Mouse (Mus musculus) lung, postnatal 14 days (tissue): ENCODE results near the gene Gpr176.

Source experiments
- DNase-seq: peaks from one replicate; pipeline ENCODE4 v3.0.0; 2021

Gpr176 gene

DNA sequence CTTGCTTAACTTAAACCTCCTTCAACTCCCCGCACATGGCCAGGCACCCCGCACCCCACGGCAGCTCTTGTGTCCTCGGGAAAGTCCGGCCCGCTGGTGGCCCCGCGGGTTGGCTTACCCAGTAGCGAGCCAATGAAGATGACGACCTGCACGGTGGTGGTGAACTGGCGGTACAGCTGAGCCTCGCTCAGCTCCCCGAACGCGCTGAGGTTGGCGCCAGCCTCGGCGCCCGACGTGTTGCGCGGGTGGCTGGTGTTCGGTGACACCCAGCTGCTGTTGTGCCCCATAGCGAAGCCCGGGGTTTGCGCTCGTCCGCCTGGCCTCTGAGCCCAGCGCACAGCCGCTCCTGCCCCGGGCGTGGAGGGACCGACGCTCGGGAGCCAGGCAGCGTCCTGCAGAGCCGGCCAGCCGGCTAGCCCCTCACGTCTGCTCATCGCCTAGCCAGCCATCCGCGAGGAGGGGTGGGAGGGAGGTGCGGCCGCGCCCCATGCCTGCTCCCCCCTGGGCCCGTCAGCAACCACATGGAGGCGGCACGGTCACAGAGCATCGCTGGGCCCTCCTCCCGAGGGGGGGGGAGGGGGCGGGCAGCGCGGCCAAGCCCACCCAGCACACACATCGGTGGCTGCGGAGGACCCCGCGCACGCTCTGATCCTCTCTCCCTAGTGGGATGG is at the start of gene Gpr176:
Gene Gpr176, minus strand, starts transcription at position 519 of the 671 bp plus-strand sequence.
- DNase-seq, result peak; percentile 16

DNA sequence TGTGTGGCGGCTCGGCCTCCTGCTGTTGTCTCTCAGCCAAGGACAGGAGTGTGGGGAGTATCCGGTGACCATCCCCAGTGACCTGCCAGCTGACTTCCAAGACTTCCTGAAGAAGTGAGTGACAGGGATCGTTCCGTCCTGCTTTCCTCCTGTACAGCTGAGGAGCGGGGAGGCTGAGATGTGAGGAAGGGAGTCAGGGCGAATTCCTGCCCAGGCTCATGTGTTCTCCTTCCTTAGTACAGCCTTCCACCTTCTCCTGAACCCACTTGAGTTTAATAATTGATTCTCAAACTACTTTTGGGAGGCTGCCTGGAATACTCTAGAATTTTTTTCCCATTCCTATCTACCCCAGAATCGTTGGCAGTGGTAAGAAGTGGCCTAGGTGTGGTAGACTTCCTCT is 49.2 kb upstream of the Gpr176 start:
- peak; percentile 19 for DNase-seq

DNA sequence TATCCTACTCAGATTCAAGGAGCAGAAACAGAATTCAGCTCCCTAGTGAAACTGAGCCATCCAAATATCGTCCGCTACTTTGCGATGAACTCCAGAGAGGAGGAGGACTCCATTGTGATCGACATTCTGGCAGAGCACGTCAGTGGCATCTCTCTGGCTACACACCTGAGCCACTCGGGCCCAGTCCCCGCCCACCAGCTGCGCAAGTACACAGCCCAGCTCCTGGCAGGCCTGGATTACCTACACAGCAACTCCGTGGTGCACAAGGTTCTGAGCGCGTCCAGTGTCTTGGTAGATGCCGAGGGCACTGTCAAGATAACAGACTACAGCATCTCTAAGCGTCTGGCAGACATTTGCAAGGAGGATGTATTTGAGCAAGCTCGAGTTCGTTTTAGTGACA is 48.7 kb upstream of the Gpr176 start:
- peak; percentile 19 for DNase-seq

DNA sequence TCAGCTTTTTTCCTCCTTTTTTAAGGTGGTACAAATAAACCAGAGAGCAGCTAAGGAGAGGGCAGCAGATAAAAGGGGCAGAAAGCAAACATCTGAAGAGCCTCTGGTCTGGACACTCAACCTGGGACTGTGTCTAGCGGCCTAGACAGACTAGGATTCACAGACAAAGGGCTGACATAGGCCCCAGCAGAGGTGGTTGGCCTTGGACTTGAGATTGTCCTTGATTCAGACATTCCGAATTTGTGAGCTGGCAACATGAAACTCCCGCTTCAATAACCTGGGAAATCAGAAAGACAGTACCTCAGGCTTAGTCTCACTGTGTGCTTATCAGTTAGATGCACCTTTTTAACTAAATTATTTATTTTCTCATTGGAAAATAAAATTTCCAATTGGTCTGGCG is 44.9 kb upstream of the Gpr176 start:
- no peak for DNase-seq

DNA sequence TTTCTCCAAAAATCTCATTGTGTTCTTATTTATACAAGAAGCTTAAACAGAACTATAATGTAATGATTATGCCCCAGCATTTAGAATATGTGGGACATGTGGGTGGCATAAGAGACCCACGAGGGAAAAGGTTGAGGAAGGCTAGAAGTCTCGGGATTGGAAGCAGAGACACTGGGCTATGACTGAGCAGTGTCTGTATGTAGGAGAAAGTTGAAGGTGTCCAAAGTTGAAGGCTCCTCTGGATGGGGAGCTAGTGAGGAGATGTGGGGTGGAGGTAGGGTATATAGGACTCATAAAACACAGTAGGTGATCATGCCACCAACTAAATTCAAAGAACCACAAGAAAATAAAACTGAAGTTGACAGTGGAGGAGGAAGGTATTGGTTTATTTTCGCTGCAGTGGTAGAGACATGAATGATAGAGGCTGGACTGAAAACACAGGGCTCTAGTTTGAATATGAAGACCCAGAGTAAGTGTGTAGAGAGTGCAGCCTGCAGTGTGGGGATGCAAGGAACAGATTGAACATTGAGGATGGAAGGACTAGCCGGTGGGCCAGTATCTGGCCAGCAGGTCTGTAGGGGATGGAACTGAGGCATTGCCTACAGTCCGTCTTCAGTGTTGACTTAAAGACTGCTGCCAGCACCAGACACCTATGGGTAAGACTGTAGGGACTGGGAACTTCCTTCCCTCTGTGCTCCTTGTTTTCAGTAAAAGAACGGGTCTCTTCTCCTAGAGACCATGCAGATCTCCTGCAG is 42.6 kb upstream of the Gpr176 start:
- DNase-seq, result no peak

DNA sequence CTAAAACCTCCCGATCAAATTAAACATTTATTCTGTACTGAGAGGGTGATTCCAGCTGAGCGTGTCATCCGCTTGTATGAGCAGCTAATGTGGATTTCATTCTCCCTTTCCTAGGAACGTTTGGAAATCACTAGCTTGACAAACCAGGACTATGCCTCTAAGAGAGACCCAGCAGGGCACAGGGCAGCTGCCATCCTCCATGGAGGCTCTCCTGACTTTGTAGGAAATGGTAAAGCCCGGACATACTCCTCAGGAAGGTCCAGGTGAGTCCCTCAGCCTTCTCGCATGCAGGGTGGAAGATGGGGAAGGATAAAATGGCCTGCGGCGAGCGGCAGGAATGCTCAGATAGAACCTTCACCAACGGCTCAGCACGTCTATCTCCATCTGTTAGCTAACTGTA is 39.6 kb upstream of the Gpr176 start:
- no peak for DNase-seq

DNA sequence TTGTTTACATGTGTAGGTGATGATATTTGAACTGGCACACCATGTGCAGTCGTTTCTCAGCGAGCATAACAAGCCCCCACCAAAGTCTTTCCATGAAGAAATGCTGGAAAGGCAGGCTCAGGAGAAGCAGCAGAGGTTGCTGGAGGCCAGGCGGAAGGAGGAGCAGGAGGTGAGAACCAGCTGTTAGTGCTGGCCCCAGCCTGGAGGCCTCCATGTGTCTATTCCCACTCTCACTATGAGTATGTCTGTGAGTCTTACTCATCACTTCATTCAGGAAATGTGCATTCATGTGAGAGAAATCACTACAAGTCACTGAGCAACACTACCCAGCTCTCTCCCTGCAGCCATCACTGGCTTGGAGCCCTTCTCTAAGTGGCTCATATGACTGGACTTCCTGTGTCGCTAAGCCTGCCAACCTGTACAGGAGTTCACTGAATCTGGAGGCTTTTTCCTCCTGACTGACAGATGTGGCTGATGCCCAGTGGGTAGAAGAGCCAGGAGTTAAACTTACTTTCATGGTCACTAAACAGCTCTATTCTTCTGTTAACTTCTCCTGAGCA is 35.2 kb upstream of the Gpr176 start:
- no peak for DNase-seq

DNA sequence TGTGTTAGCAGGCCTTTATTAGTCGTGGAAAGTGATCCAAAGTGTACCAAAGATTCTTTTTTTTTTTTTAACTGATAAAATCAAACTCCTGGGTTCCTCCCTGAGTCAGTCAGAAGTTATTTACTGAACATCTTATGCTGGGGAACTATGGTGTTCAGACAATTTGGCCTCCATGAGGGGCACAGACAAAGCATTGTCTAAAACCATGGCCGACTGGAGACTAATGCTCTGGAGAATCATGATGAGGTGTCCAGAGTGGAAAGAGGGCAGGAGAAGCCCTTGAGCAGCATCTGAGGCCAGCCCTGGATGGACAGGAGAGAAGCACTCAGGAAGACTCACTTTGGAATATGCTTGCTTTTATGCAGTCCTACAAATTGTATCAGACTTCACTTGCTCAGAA is 33.6 kb upstream of the Gpr176 start:
- no peak for DNase-seq

DNA sequence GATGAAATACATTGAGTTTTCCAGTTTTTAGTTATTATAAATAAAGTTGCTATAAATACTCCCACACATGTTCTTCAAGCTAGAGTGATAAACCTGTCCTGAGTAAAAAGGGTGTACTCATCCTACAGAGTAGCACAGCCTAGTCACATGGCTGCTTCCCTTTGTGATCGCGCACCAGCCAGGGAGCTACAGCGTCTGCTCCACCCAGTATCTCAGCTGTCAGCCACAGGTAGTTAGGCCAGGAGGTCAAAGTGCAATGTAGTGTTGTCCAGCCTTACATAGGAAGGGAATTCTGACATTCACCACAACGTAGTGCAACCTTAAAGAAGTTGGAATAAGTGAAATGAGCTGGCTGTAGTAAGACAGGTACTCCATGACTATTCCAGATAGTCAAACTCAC is 32.3 kb upstream of the Gpr176 start:
- no peak for DNase-seq

DNA sequence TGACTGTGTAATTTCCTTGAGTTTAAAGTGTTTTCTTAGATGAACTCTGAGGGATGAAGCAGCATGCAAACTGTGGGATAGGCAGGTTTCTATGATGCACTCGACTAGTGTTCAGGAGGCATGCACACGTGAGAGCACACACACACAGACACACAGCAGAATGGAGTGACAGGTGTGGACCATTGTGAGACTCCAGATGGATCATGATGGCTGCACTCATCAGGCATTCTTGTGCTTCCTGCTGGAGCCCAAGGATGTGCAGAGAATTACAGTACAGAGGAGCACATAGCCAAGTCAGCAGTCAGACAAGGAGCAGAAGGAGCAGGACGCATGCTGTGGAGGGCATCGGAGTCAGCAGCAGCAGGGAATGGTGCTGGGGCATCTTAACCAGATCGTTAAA is 31.1 kb upstream of the Gpr176 start:
- no peak for DNase-seq

DNA sequence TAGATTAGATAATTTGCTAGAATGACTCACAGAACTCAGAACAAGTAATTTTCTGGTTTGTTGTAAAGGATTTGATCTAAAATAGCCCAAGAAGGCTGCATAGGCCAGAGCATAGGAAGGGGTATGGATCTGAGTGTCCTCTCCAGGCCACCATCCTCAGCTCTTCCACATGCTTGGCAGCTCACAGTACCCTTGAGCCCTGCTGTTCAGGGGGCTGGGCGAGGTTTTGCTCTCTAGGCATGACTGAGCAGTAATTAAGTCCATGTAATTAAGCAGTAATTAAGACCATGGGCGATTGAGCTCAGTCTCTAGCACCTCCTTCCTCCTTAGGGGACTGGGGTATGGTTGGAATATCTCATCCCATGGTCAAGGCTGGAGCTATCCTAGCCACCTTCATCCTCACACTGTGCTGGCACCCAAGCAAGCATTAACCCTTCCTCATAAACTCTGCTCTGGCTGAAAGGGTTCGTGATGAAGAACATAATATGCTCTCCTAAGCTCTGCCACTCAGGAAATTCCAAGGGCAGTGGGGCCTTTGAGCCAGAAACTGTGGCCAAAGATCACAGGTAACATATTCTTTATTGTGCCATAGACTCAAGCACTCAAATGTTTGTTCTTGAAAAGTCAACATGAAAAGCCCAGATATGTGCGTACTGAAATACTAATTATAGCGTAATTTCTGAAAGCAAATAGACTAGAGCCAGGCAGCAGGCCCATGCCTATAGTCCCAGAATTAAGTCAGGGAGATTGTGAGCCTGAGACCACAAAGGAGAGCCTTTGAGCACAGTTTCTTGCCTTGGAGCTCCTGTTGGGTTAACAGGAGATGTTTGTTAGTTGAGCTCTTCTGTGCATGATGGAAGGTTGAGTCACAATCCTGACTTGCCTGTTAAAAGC is 28.9 kb upstream of the Gpr176 start:
- DNase-seq, result no peak

DNA sequence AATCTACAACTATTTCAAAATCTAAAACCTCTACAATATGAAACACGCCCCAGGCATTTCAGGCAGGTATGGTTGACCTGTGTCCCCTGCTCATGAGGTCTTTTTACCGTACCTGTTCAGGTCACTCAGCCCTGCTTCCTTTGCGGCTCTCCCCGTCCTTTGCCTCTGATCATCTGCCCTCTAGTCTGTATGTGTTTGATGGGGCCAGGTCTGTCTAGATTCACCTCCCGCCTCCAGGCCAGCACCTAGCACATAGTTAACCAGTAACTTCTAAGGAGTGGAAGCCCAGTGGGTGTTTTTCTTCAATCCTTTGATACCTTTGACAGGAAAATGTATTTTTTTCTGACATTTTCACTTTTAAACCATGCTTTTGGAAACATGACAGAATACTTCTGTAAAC is 26.5 kb upstream of the Gpr176 start:
- no peak for DNase-seq

DNA sequence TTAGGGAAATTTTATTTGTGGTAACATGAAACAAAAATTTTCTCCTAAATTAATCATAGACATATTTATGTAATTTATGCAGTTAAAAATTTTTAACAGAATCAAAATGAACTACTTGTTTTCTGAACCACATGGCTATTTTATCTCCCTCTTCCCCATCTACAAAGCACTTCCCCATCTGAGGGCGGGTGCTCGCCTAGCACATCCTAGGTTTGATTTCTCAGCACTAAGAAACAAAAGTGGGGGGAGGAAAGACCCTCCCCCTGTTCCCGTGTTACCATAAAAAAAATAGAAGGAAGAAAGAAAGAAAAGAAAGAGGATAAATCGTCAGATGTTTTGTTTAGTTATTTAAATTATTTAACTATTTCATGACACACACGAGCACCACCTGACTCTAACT is 18.0 kb upstream of the Gpr176 start:
- DNase-seq, result no peak

DNA sequence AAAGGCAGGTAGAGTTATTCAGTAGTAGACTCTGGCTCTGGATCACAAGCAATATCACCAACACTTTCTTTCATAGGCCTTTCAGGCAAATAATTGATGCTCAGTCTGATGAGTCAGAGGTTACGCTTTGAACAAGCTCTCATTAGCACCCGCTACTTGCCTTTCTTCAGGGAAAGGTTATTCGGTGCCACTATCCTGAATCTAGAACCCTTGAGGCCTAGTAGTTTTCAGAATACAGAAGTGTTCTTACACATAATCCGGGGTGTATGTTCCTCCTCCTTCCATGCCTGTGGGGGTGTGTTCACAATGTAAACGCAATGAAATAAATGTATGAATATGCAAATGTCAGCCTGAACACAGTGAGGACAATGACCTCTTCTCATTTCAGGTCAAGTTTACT is 16.9 kb upstream of the Gpr176 start:
- DNase-seq, result no peak

DNA sequence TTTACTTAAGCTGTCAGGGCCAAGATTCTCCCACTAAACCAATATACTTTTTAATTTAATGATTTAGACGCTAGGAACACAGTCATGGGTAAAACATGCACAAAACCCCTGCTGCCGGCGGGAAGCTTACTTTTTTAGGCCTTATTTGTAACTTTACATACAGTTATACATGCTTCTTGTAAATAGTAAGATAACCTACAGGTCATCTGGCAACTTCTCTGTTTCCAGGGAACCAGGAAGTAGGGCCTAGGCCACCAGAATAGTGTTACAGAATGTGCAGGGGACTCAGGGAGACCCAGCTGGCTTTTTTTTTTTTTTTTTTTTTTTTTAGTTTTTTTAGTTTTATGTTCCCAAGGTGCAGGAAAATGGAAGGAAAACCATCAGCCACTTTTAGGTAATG is 16.4 kb upstream of the Gpr176 start:
- DNase-seq, result no peak

DNA sequence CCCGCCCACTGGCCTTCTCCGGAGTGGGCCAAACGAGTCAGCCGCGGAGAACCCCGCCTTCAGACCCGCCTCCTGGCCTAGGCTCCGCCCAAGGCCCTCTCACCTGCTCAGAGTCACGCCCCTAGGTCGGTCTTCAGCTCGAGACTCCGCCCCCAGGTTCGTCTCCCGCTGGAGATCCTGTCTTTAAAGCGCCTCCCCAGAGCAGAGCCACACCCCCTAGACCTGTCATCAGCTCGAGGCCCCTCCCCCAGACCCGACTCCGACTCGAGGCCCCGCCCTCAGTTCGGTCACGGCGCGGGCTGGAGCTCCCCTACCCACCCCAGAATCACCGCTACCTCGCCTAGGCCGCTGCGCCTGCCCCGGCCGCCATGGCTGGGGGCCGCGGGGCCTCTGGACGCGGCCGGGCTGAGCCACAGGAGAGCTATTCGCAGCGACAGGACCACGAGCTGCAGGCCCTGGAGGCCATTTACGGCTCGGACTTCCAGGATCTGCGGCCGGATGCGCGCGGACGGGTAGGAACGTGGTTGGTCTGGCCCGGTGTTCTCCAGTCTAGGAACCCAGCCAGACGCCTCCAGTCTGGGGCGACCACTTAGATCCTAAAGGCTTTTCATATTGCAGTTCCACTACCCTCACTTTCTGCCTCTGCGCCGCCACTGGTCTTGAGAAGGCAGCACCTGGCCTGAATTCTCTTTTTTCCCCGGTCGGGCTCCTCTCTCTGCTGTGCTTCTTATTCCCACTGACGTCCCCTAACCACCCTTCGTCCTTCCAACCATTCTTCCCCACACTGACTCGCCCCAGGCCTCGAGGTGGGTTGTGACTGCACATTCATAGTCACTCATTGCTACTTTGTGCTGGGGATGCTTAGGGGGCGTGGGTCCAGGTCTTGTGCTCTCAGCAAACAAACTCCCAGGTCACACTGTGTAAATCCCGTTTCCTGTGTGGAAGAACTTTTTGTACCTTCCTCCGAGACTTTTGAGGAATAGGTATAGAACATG is 15.4 kb upstream of the Gpr176 start, which contains the start of gene Eif2ak4:
Gene Eif2ak4, plus strand, starts transcription at position 278 of the 995 bp plus-strand sequence.
- peak; percentile 99 for DNase-seq

DNA sequence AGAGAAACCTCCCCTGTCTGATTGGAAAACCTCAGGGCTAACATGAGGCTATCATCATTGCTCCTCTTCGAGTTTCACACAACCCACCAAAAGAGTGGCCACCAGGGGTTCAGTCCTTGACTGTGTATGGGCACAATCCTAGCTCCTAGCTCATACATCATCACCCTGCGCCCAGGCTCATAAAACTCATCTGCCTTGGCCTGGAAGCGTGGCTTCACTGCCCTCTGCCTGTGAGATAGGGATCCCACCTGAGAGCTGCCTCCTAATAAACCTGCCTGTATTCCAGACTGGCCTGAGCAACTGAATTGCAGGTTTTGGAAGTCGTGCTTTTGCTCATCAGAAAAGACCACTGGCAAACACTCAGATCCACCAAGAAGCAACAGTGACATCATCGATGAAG is 10.2 kb upstream of the Gpr176 start:
- DNase-seq, result no peak

DNA sequence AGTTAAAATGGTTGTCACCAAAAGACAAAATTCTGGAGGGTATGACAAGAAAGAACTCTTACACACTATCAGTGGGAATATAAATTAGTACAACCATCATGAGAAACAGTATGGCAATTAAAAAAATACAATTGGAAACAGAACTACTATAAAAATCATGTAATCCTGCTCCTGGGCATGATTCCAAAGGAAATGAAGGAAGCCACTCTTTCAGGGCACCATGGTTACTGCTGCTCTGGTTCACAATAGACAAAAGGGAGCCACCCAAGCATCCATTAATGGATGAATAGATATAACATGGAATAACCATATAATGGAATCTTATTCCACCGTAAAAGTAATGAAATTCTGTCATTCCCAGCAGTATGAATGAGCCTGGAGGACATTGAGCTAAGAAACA is 6.5 kb upstream of the Gpr176 start:
- no peak for DNase-seq

DNA sequence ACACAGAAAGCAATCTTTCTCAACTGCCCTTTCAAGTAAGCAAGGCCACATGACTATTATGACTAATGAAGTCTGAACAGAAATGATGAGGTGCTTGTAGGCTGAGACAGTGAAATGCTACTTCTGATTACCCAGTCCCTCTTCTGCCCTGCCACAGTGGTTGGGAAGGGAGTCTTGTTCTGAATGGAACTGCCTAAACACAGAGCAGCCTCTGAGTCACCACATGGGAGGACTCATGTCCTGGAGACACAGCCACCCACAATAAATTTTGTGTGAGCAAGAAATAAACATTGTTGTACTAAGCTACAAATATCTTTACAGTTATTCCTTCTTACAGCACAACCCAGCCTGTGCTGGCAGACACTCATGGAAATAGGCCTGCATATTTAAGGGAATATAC is 2.7 kb upstream of the Gpr176 start:
- no peak for DNase-seq

DNA sequence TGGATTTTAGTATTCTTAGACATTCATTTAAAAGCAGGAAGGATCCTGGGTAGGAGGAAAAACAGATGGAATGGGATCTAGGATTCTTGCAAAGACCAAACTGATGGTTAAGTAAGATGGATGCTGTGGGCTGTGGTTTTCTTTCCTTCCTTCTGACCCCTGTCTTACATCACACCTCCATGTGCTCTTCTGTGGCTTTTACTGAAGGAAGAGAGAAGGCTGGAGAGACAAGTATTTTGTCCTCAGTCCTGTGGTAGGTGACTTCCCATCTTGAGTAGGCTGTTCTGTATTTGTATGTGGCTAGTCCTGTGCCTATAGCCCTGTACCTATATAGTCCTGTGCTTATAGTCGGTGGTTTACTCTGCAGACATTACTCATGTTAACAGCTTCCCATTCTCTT is 2.3 kb upstream of the Gpr176 start:
- no peak for DNase-seq

DNA sequence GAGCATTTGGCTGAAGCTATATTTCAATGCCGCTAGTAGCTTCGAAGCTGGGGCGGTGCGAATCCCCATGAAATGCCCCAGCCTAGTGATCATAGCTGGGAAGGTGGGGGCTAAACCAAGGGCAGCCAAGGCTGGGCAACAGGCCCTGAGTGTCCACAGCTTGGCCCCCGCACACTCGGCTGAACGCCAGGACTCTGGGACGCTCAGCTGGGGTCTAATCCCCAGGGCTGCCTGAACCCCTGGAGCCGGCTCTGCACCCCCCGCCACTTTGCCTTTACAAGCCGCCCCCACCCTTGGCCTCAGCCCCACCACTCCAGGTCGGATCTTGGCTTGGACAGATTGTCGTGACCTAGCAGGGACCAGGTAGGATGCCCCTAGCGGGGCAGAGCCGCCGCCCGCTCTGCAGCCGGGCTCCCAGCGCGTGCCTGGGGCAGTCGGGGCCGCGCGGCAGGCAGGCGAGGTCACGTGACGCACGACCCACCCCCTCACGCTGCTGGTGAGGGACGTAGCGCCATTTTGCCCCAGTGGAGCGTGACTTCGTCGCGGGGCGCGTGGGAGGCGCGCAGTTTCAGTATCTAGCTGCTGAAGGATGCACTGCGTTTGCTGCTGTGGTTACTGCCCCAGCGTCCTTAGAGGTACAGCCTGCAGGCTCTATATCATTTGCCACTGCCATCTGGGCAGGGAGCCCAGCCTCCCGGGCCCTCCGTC is 507 bp upstream of the Gpr176 start:
- DNase-seq, result peak; percentile 68

DNA sequence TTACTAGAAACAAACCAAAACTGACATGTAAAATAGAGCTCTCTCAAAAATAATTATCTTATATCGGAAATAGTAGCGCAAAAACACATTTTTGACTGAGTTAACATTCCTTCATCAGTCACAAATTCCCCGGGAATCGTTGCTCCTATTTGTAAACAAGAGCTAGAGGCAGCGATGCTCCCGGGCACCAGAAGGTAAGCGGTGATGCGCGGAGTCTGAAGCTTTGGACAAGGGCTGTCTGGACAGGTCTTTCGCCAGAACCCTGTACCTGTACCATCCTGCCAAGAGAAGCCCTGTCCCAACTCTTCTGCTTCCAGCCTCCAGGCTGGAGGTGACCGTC is 688 bp downstream of the Gpr176 start:
- DNase-seq, result no peak
